Mouse (Mus musculus): ENCODE measurements around the gene Araf. TPM values are rescaled to one million over a fixed set of nuclear protein-coding genes. Genes with fewer than 3 reads are reported as not detected.
A peak's percentile ranks its signal among the peaks of the same experiment; 100 is the strongest.
"Not testable (repeated sequence)": the region's sequence is repeated elsewhere in the genome, so short reads cannot be mapped to it uniquely, and the experiment has no call there.

Araf gene
- polyA plus RNA-seq, 1 experiment from 2014 or later: 97.1 TPM

GRCm38 (mm10) chrX:20792417-20792816 lies 5.2 kb upstream of the Araf start:
- Histone ChIP-seq H3K27me3 (ENCODE audit: control insufficient read depth, insufficient read depth, low read length) (no peaks in the 10 kb centered on the region), H3K9me3 (ENCODE audit: control insufficient read depth, low read length) (no peaks in the 10 kb centered on the region), H3K4me3 (ENCODE audit: low read depth, low read length) (no peak overlapping the region), H3K9ac (ENCODE audit: low read length) (no peak overlapping the region), H3K27ac (ENCODE audit: low read depth, low read length) (no peak overlapping the region), H3K4me2 (ENCODE audit: low read depth, low read length, severe bottlenecking) (no peak overlapping the region), H3K4me1 (replicated peaks; ENCODE audit: control insufficient read depth, insufficient read depth, low read length) (no peaks in the 10 kb centered on the region), H3K36me3 (ENCODE audit: control insufficient read depth, insufficient read depth, low read length) (no peaks in the 10 kb centered on the region)
- WGBS: 23% methylated on average over 3 of the region's 3 CpGs
- DNase-seq (ENCODE audit: low spot score): no peak
- ATAC-seq (replicated peaks; ENCODE audit: low FRiP score): no peak

- no peak overlapping the region for H3K4me3 ChIP-seq (ENCODE audit: low read depth, low read length)
- DNase-seq (ENCODE audit: low spot score): no peak
- WGBS: 60% methylated on average over 7 of the region's 7 CpGs
- no peaks in the 10 kb centered on the region for H3K27me3 ChIP-seq (ENCODE audit: control insufficient read depth, insufficient read depth, low read length)
- ATAC-seq (replicated peaks; ENCODE audit: low FRiP score): no peak
- no peaks in the 10 kb centered on the region for H3K9me3 ChIP-seq (ENCODE audit: control insufficient read depth, low read length)
- H3K27ac ChIP-seq (ENCODE audit: low read depth, low read length): no peak overlapping the region
- no peaks in the 10 kb centered on the region for H3K4me1 ChIP-seq (replicated peaks; ENCODE audit: control insufficient read depth, insufficient read depth, low read length)
- H3K36me3 ChIP-seq (ENCODE audit: control insufficient read depth, insufficient read depth, low read length): no peaks in the 10 kb centered on the region
- no peak overlapping the region for H3K9ac ChIP-seq (ENCODE audit: low read length)
- no peak overlapping the region for H3K4me2 ChIP-seq (ENCODE audit: low read depth, low read length, severe bottlenecking)
Measured at GRCm38 (mm10) chrX:20793230-20793629, 4.4 kb upstream of the Araf start.

GRCm38 (mm10) chrX:20794229-20794628 lies 3.4 kb upstream of the Araf start:
- DNase-seq (ENCODE audit: low spot score): no peak
- Histone ChIP-seq H3K9ac (ENCODE audit: low read length) (no peak overlapping the region), H3K36me3 (ENCODE audit: control insufficient read depth, insufficient read depth, low read length) (no peaks in the 10 kb centered on the region), H3K4me2 (ENCODE audit: low read depth, low read length, severe bottlenecking) (no peak overlapping the region), H3K4me1 (replicated peaks; ENCODE audit: control insufficient read depth, insufficient read depth, low read length) (no peaks in the 10 kb centered on the region), H3K4me3 (ENCODE audit: low read depth, low read length) (no peak overlapping the region), H3K27ac (ENCODE audit: low read depth, low read length) (no peak overlapping the region), H3K27me3 (ENCODE audit: control insufficient read depth, insufficient read depth, low read length) (no peaks in the 10 kb centered on the region), H3K9me3 (ENCODE audit: control insufficient read depth, low read length) (no peaks in the 10 kb centered on the region)
- no peak for ATAC-seq (replicated peaks; ENCODE audit: low FRiP score)
- 33% methylated on average over 5 of the region's 5 CpGs for WGBS

GRCm38 (mm10) chrX:20798141-20798796 lies 655 bp downstream of the Araf start:
- ATAC-seq (replicated peaks; ENCODE audit: low FRiP score): peak; percentile 97
- H3K9ac ChIP-seq (ENCODE audit: low read length): peak overlapping the region; percentile 66
- no peaks in the 10 kb centered on the region for H3K9me3 ChIP-seq (ENCODE audit: control insufficient read depth, low read length)
- H3K27me3 ChIP-seq (ENCODE audit: control insufficient read depth, insufficient read depth, low read length): no peaks in the 10 kb centered on the region
- H3K4me2 ChIP-seq (ENCODE audit: low read depth, low read length, severe bottlenecking): peak overlapping the region; percentile 53
- H3K4me3 ChIP-seq (ENCODE audit: low read depth, low read length): peak overlapping the region; percentile 36
- no peaks in the 10 kb centered on the region for H3K4me1 ChIP-seq (replicated peaks; ENCODE audit: control insufficient read depth, insufficient read depth, low read length)
- peak overlapping the region; percentile 75 for H3K27ac ChIP-seq (ENCODE audit: low read depth, low read length)
- no peaks in the 10 kb centered on the region for H3K36me3 ChIP-seq (ENCODE audit: control insufficient read depth, insufficient read depth, low read length)
- 18% methylated on average over 18 of the region's 21 CpGs for WGBS
- peak; percentile 82 for DNase-seq (ENCODE audit: low spot score)

- Histone ChIP-seq H3K27ac (ENCODE audit: low read depth, low read length) (peak overlapping the region; percentile 75; the same call in 1 of the 2 replicates), H3K4me1 (replicated peaks; ENCODE audit: control insufficient read depth, insufficient read depth, low read length) (no peaks in the 10 kb centered on the region), H3K9me3 (ENCODE audit: control insufficient read depth, low read length) (no peaks in the 10 kb centered on the region), H3K4me2 (ENCODE audit: low read depth, low read length, severe bottlenecking) (peak overlapping the region; percentile 53), H3K9ac (ENCODE audit: low read length) (peak overlapping the region; percentile 66), H3K4me3 (ENCODE audit: low read depth, low read length) (peak overlapping the region; percentile 36), H3K36me3 (ENCODE audit: control insufficient read depth, insufficient read depth, low read length) (no peaks in the 10 kb centered on the region), H3K27me3 (ENCODE audit: control insufficient read depth, insufficient read depth, low read length) (no peaks in the 10 kb centered on the region)
- no peak for DNase-seq (ENCODE audit: low spot score)
- ATAC-seq (replicated peaks; ENCODE audit: low FRiP score): no peak; the same call in 1 of the 2 replicates
- WGBS: 12% methylated on average over 7 of the region's 7 CpGs
Measured at GRCm38 (mm10) chrX:20798797-20799147, 1.2 kb downstream of the Araf start.

- ATAC-seq (replicated peaks; ENCODE audit: low FRiP score) (no peak), DNase-seq (ENCODE audit: low spot score) (no peak)
- no peak overlapping the region for H3K9ac ChIP-seq (ENCODE audit: low read length)
- H3K9me3 ChIP-seq (ENCODE audit: control insufficient read depth, low read length): no peaks in the 10 kb centered on the region
- H3K4me2 ChIP-seq (ENCODE audit: low read depth, low read length, severe bottlenecking): no peak overlapping the region
- H3K4me3 ChIP-seq (ENCODE audit: low read depth, low read length): no peak overlapping the region
- no peak overlapping the region for H3K27ac ChIP-seq (ENCODE audit: low read depth, low read length)
- H3K4me1 ChIP-seq (replicated peaks; ENCODE audit: control insufficient read depth, insufficient read depth, low read length): no peaks in the 10 kb centered on the region
- H3K27me3 ChIP-seq (ENCODE audit: control insufficient read depth, insufficient read depth, low read length): no peaks in the 10 kb centered on the region
- WGBS: 80% methylated on average over 2 of the region's 2 CpGs
- H3K36me3 ChIP-seq (ENCODE audit: control insufficient read depth, insufficient read depth, low read length): no peaks in the 10 kb centered on the region
Measured at GRCm38 (mm10) chrX:20801456-20801855, 3.8 kb downstream of the Araf start.

- WGBS: 60% methylated on average over 1 of the region's 1 CpGs
- not testable (repeated sequence) for H3K4me3 ChIP-seq (ENCODE audit: low read depth, low read length); H3K4me2 ChIP-seq (ENCODE audit: low read depth, low read length, severe bottlenecking); H3K27me3 ChIP-seq (ENCODE audit: control insufficient read depth, insufficient read depth, low read length); H3K9me3 ChIP-seq (ENCODE audit: control insufficient read depth, low read length); ATAC-seq (replicated peaks; ENCODE audit: low FRiP score); H3K36me3 ChIP-seq (ENCODE audit: control insufficient read depth, insufficient read depth, low read length); H3K4me1 ChIP-seq (replicated peaks; ENCODE audit: control insufficient read depth, insufficient read depth, low read length); H3K9ac ChIP-seq (ENCODE audit: low read length); DNase-seq (ENCODE audit: low spot score); H3K27ac ChIP-seq (ENCODE audit: low read depth, low read length)
Measured at GRCm38 (mm10) chrX:20804301-20804700, 6.7 kb downstream of the Araf start.

GRCm38 (mm10) chrX:20806295-20806694 lies 8.7 kb downstream of the Araf start:
- H3K4me1 ChIP-seq (replicated peaks; ENCODE audit: control insufficient read depth, insufficient read depth, low read length): no peaks in the 10 kb centered on the region

GRCm38 (mm10) chrX:20816974-20817373 lies 19.4 kb downstream of the Araf start:
- Histone ChIP-seq H3K27ac (ENCODE audit: low read depth, low read length) (no peak overlapping the region), H3K9me3 (ENCODE audit: control insufficient read depth, low read length) (no peaks in the 10 kb centered on the region), H3K4me1 (replicated peaks; ENCODE audit: control insufficient read depth, insufficient read depth, low read length) (no peaks in the 10 kb centered on the region), H3K9ac (ENCODE audit: low read length) (no peak overlapping the region), H3K27me3 (ENCODE audit: control insufficient read depth, insufficient read depth, low read length) (no peaks in the 10 kb centered on the region), H3K4me3 (ENCODE audit: low read depth, low read length) (no peak overlapping the region), H3K4me2 (ENCODE audit: low read depth, low read length, severe bottlenecking) (no peak overlapping the region), H3K36me3 (ENCODE audit: control insufficient read depth, insufficient read depth, low read length) (no peaks in the 10 kb centered on the region)
- DNase-seq (ENCODE audit: low spot score) (no peak), ATAC-seq (replicated peaks; ENCODE audit: low FRiP score) (no peak)
- WGBS: 74% methylated on average over 6 of the region's 6 CpGs

More at GRCm38 (mm10) chrX:20806295-20806694, 8.7 kb downstream of the Araf start:
- Histone ChIP-seq H3K36me3 (ENCODE audit: control insufficient read depth, insufficient read depth, low read length) (no peaks in the 10 kb centered on the region), H3K27me3 (ENCODE audit: control insufficient read depth, insufficient read depth, low read length) (no peaks in the 10 kb centered on the region), H3K9ac (ENCODE audit: low read length) (no peak overlapping the region), H3K27ac (ENCODE audit: low read depth, low read length) (no peak overlapping the region), H3K9me3 (ENCODE audit: control insufficient read depth, low read length) (no peaks in the 10 kb centered on the region), H3K4me2 (ENCODE audit: low read depth, low read length, severe bottlenecking) (no peak overlapping the region), H3K4me3 (ENCODE audit: low read depth, low read length) (no peak overlapping the region)
- no peak for DNase-seq (ENCODE audit: low spot score)
- no peak for ATAC-seq (replicated peaks; ENCODE audit: low FRiP score)
- 77% methylated on average over 1 of the region's 1 CpGs for WGBS
